Mouse (Mus musculus) hindbrain, embryonic 16.5 days (tissue): ENCODE measurements around the gene Nfyc. TPM values are rescaled to one million over a fixed set of nuclear protein-coding genes. Genes with fewer than 3 reads are reported as not detected.
A peak's percentile ranks its signal among the peaks of the same experiment; 100 is the strongest.

Experiments
- ATAC-seq: fragments of 200-750 bp; cut with Nextera tagmentation; 2 replicates; pipeline ENCODE4 v1.8.0; 2017; ENCODE audit warnings: moderate TSS enrichment, moderate library complexity
- H3K27ac ChIP-seq: fragments of 300-500 bp; sonication (generic); 2 replicates; pipeline ENCODE4 v1.5.1; 2014; ENCODE audit warnings: low read depth, mild to moderate bottlenecking, control low read depth, low read length, moderate library complexity
- H3K27me3 ChIP-seq: fragments of 300-500 bp; sonication (generic); replicated peaks from 2 replicates; pipeline ENCODE4 v1.6.1; 2014; ENCODE audit warnings: low read length; ENCODE audit not compliant: control insufficient read depth, insufficient read depth
- H3K36me3 ChIP-seq: fragments of 300-500 bp; sonication (generic); 2 replicates; pipeline ENCODE4 v1.6.1; 2014; ENCODE audit warnings: mild to moderate bottlenecking, low read length, moderate library complexity, mixed read lengths; ENCODE audit not compliant: control insufficient read depth, insufficient read depth
- H3K4me1 ChIP-seq: fragments of 300-500 bp; sonication (generic); 2 replicates; pipeline ENCODE4 v1.6.1; 2014; ENCODE audit warnings: low read depth, low read length; ENCODE audit not compliant: control insufficient read depth, insufficient read depth
- H3K4me2 ChIP-seq: fragments of 300-500 bp; sonication (generic); 2 replicates; pipeline ENCODE4 v1.6.1; 2014; ENCODE audit warnings: mild to moderate bottlenecking, low read length, control low read depth, moderate library complexity
- H3K4me3 ChIP-seq: fragments of 300-500 bp; sonication (generic); 2 replicates; pipeline ENCODE4 v1.5.1; 2014; ENCODE audit warnings: mild to moderate bottlenecking, low read length, control low read depth, moderate library complexity
- H3K9ac ChIP-seq: fragments of 300-500 bp; sonication (generic); 2 replicates; pipeline ENCODE4 v1.6.1; 2014; ENCODE audit warnings: low read depth, mild to moderate bottlenecking, control low read depth, low read length, moderate library complexity
- H3K9me3 ChIP-seq: fragments of 300-500 bp; sonication (generic); 2 replicates; pipeline ENCODE4 v1.6.1; 2014; ENCODE audit warnings: mild to moderate bottlenecking, low read length, moderate library complexity; ENCODE audit not compliant: control insufficient read depth
- WGBS: fragments of 180-500 bp; shearing (Covaris S2); extraction: QIAGEN DNeasy Blood & Tissue Kit; methylation state at CpG from one replicate; pipeline ENCODE4 v1.1.7; 2014; 5-methylcytosine and 5-hydroxymethylcytosine counted together
- polyA plus RNA-seq: library from polyadenylated mRNA; unstranded; fragments of >200 nt; fragmentation: Nextera tagmentation; extraction: Ambion mirVana; gene quantifications from 2 replicates; pipeline ENCODE4 v1.2.1, GENCODE M21; 2015

Gene Nfyc
- polyA plus RNA-seq, 1 experiment from 2014 or later: 75.8 TPM

GRCm38 (mm10) chr4:120747243-120747792 lies 84.1 kb downstream of the Nfyc start:
- Histone ChIP-seq H3K27ac (no peak overlapping the region), H3K9ac (peak overlapping the region; percentile 73), H3K4me2 (peak overlapping the region; percentile 94), H3K9me3 (no peaks in the 10 kb centered on the region), H3K36me3 (no peaks in the 10 kb centered on the region), H3K4me1 (peaks cover 18% of the 10 kb centered on the region), H3K4me3 (peak overlapping the region; percentile 71), H3K27me3 (peaks cover 31% of the 10 kb centered on the region)
- peak; percentile 37 for ATAC-seq
- 0% methylated on average over 40 of the region's 75 CpGs for WGBS

- H3K27ac ChIP-seq: no peak overlapping the region
- peaks cover 31% of the 10 kb centered on the region for H3K27me3 ChIP-seq
- no peaks in the 10 kb centered on the region for H3K9me3 ChIP-seq
- no peaks in the 10 kb centered on the region for H3K36me3 ChIP-seq
- H3K4me1 ChIP-seq: peaks cover 18% of the 10 kb centered on the region
- H3K4me2 ChIP-seq: peak overlapping the region; percentile 94
- H3K4me3 ChIP-seq: peak overlapping the region; percentile 71
- ATAC-seq: peak; percentile 51
- WGBS: 6% methylated on average over 20 of the region's 53 CpGs
- H3K9ac ChIP-seq: peak overlapping the region; percentile 73
Measured at GRCm38 (mm10) chr4:120746552-120747150, 84.7 kb downstream of the Nfyc start.

- ATAC-seq: no peak
- no peak overlapping the region; the same call in 1 of the 2 replicates for H3K9ac ChIP-seq
- H3K9me3 ChIP-seq: no peaks in the 10 kb centered on the region
- peaks cover 18% of the 10 kb centered on the region for H3K4me1 ChIP-seq
- peaks cover 31% of the 10 kb centered on the region for H3K27me3 ChIP-seq
- WGBS: 21% methylated on average over 10 of the region's 10 CpGs
- H3K4me3 ChIP-seq: peak overlapping the region; percentile 71; the same call in 1 of the 2 replicates
- peak overlapping the region; percentile 94 for H3K4me2 ChIP-seq
- peak overlapping the region; percentile 29; the same call in 1 of the 2 replicates for H3K27ac ChIP-seq
- no peaks in the 10 kb centered on the region for H3K36me3 ChIP-seq
Measured at GRCm38 (mm10) chr4:120745731-120746551, 85.4 kb downstream of the Nfyc start.

- no peaks in the 10 kb centered on the region for H3K36me3 ChIP-seq
- no peak overlapping the region for H3K27ac ChIP-seq
- ATAC-seq: no peak
- H3K4me2 ChIP-seq: no peak overlapping the region
- H3K4me1 ChIP-seq: peaks cover 14% of the 10 kb centered on the region
- peaks cover 15% of the 10 kb centered on the region for H3K27me3 ChIP-seq
- no peaks in the 10 kb centered on the region for H3K9me3 ChIP-seq
- no peak overlapping the region for H3K4me3 ChIP-seq
- H3K9ac ChIP-seq: no peak overlapping the region
- WGBS: 67% methylated on average over 3 of the region's 3 CpGs
Measured at GRCm38 (mm10) chr4:120743636-120744035, 87.7 kb downstream of the Nfyc start.

- no peak for ATAC-seq
- no peak overlapping the region for H3K27ac ChIP-seq
- H3K9me3 ChIP-seq: no peaks in the 10 kb centered on the region
- H3K9ac ChIP-seq: no peak overlapping the region
- no peak overlapping the region for H3K4me2 ChIP-seq
- H3K27me3 ChIP-seq: peaks cover 6% of the 10 kb centered on the region
- no peak overlapping the region for H3K4me3 ChIP-seq
- H3K36me3 ChIP-seq: no peaks in the 10 kb centered on the region
- 65% methylated on average over 6 of the region's 6 CpGs for WGBS
- H3K4me1 ChIP-seq: no peaks in the 10 kb centered on the region
Measured at GRCm38 (mm10) chr4:120741303-120741702, 90.1 kb downstream of the Nfyc start.

GRCm38 (mm10) chr4:120734012-120734622 lies 97.3 kb downstream of the Nfyc start:
- ATAC-seq: peak; percentile 60
- Histone ChIP-seq H3K9me3 (no peaks in the 10 kb centered on the region), H3K4me2 (no peak overlapping the region), H3K36me3 (no peaks in the 10 kb centered on the region), H3K27ac (no peak overlapping the region), H3K4me3 (no peak overlapping the region), H3K4me1 (peaks cover 12% of the 10 kb centered on the region), H3K9ac (no peak overlapping the region), H3K27me3 (peaks cover 5% of the 10 kb centered on the region)
- WGBS: 59% methylated on average over 5 of the region's 5 CpGs

GRCm38 (mm10) chr4:120732737-120733136 lies 98.6 kb downstream of the Nfyc start:
- Histone ChIP-seq H3K4me1 (peaks cover 12% of the 10 kb centered on the region), H3K9ac (no peak overlapping the region), H3K4me2 (no peak overlapping the region), H3K9me3 (no peaks in the 10 kb centered on the region), H3K27me3 (peaks cover 5% of the 10 kb centered on the region), H3K4me3 (no peak overlapping the region), H3K27ac (no peak overlapping the region), H3K36me3 (no peaks in the 10 kb centered on the region)
- ATAC-seq: no peak
- WGBS: 81% methylated on average over 6 of the region's 6 CpGs

- peak overlapping the region; percentile 93 for H3K4me2 ChIP-seq
- H3K9me3 ChIP-seq: no peaks in the 10 kb centered on the region
- peak overlapping the region; percentile 52 for H3K4me3 ChIP-seq
- peaks cover 12% of the 10 kb centered on the region for H3K4me1 ChIP-seq
- ATAC-seq: peak; percentile 77
- H3K36me3 ChIP-seq: no peaks in the 10 kb centered on the region
- H3K27me3 ChIP-seq: peaks cover 5% of the 10 kb centered on the region
- peak overlapping the region; percentile 68 for H3K9ac ChIP-seq
- WGBS: 2% methylated on average over 40 of the region's 40 CpGs
- H3K27ac ChIP-seq: no peak overlapping the region
Measured at GRCm38 (mm10) chr4:120731030-120731644, 100.2 kb downstream of the Nfyc start.
